Mouse (Mus musculus): Measurements from ENCODE around the gene Slc4a4. TPM values are rescaled to one million over a fixed set of nuclear protein-coding genes. Genes with fewer than 3 reads are reported as not detected.
"Not testable (repeated sequence)": the region's sequence is repeated elsewhere in the genome, so short reads cannot be mapped to it uniquely, and the experiment has no call there.

Slc4a4 gene
- polyA plus RNA-seq, 1 experiment from 2014 or later: 2.2 TPM

GRCm38 (mm10) chr5:88973130-88973529, 86.5 kb downstream of the Slc4a4 start:
- DNase-seq (ENCODE audit: low spot score): no peak
- Histone ChIP-seq H3K9me3 (replicated peaks) (no peaks in the 10 kb centered on the region), H3K4me3 (no peak overlapping the region), H3K27ac (no peak overlapping the region), H3K27me3 (ENCODE audit: low read depth, poor library complexity, severe bottlenecking) (no peaks in the 10 kb centered on the region), H3K4me1 (peaks cover 10% of the 10 kb centered on the region; the same call in 1 of the 2 replicates), H3K36me3 (no peaks in the 10 kb centered on the region)
- 89% methylated on average over 1 of the region's 1 CpGs for WGBS

GRCm38 (mm10) chr5:88975694-88976093, 89.1 kb downstream of the Slc4a4 start:
- no peaks in the 10 kb centered on the region for H3K36me3 ChIP-seq
- DNase-seq (ENCODE audit: low spot score): no peak
- no peaks in the 10 kb centered on the region for H3K27me3 ChIP-seq (ENCODE audit: low read depth, poor library complexity, severe bottlenecking)
- no peaks in the 10 kb centered on the region for H3K9me3 ChIP-seq (replicated peaks)
- no peaks in the 10 kb centered on the region for H3K4me1 ChIP-seq
- no peak overlapping the region for H3K4me3 ChIP-seq
- no peak overlapping the region for H3K27ac ChIP-seq

GRCm38 (mm10) chr5:88976428-88976827, 89.8 kb downstream of the Slc4a4 start:
- Histone ChIP-seq H3K4me1 (peaks cover 5% of the 10 kb centered on the region), H3K27me3 (ENCODE audit: low read depth, poor library complexity, severe bottlenecking) (no peaks in the 10 kb centered on the region), H3K4me3 (no peak overlapping the region), H3K27ac (no peak overlapping the region), H3K36me3 (no peaks in the 10 kb centered on the region), H3K9me3 (replicated peaks) (no peaks in the 10 kb centered on the region)
- DNase-seq (ENCODE audit: low spot score): no peak
- WGBS: 77% methylated on average over 3 of the region's 3 CpGs

- H3K4me3 ChIP-seq: no peak overlapping the region
- H3K27ac ChIP-seq: no peak overlapping the region
- H3K27me3 ChIP-seq (ENCODE audit: low read depth, poor library complexity, severe bottlenecking): no peaks in the 10 kb centered on the region
- peaks cover 11% of the 10 kb centered on the region for H3K4me1 ChIP-seq
- DNase-seq (ENCODE audit: low spot score): no peak
- 96% methylated on average over 4 of the region's 4 CpGs for WGBS
- H3K36me3 ChIP-seq: no peaks in the 10 kb centered on the region
- H3K9me3 ChIP-seq (replicated peaks): no peaks in the 10 kb centered on the region
Measured at GRCm38 (mm10) chr5:88980740-88981139, 94.1 kb downstream of the Slc4a4 start.

- Histone ChIP-seq H3K27ac (no peak overlapping the region), H3K4me3 (no peak overlapping the region), H3K27me3 (ENCODE audit: low read depth, poor library complexity, severe bottlenecking) (no peaks in the 10 kb centered on the region), H3K36me3 (no peaks in the 10 kb centered on the region), H3K4me1 (peaks cover 11% of the 10 kb centered on the region), H3K9me3 (replicated peaks) (no peaks in the 10 kb centered on the region)
- WGBS: 56% methylated on average over 8 of the region's 8 CpGs
- DNase-seq (ENCODE audit: low spot score): no peak
Measured at GRCm38 (mm10) chr5:88981243-88982014, 94.8 kb downstream of the Slc4a4 start.

GRCm38 (mm10) chr5:88982040-88982736, 95.6 kb downstream of the Slc4a4 start:
- Histone ChIP-seq H3K4me1 (peaks cover 11% of the 10 kb centered on the region), H3K27ac (no peak overlapping the region), H3K9me3 (replicated peaks) (no peaks in the 10 kb centered on the region), H3K36me3 (no peaks in the 10 kb centered on the region), H3K27me3 (ENCODE audit: low read depth, poor library complexity, severe bottlenecking) (no peaks in the 10 kb centered on the region), H3K4me3 (no peak overlapping the region)
- no peak for DNase-seq (ENCODE audit: low spot score)
- WGBS: 76% methylated on average over 3 of the region's 3 CpGs

- H3K27me3 ChIP-seq (ENCODE audit: low read depth, poor library complexity, severe bottlenecking): no peaks in the 10 kb centered on the region
- no peaks in the 10 kb centered on the region for H3K36me3 ChIP-seq
- H3K4me1 ChIP-seq: peaks cover 11% of the 10 kb centered on the region
- DNase-seq (ENCODE audit: low spot score): no peak
- no peak overlapping the region for H3K4me3 ChIP-seq
- no peaks in the 10 kb centered on the region for H3K9me3 ChIP-seq (replicated peaks)
- H3K27ac ChIP-seq: no peak overlapping the region
- 96% methylated on average over 2 of the region's 2 CpGs for WGBS
Measured at GRCm38 (mm10) chr5:88983170-88983569, 96.6 kb downstream of the Slc4a4 start.

GRCm38 (mm10) chr5:88983652-88984051, 97.0 kb downstream of the Slc4a4 start:
- H3K9me3 ChIP-seq (replicated peaks): no peaks in the 10 kb centered on the region
- 64% methylated on average over 7 of the region's 7 CpGs for WGBS
- DNase-seq (ENCODE audit: low spot score): no peak
- no peaks in the 10 kb centered on the region for H3K36me3 ChIP-seq
- peaks cover 11% of the 10 kb centered on the region for H3K4me1 ChIP-seq
- no peak overlapping the region for H3K4me3 ChIP-seq
- H3K27ac ChIP-seq: no peak overlapping the region
- H3K27me3 ChIP-seq (ENCODE audit: low read depth, poor library complexity, severe bottlenecking): no peaks in the 10 kb centered on the region

- Histone ChIP-seq H3K9me3 (replicated peaks) (no peaks in the 10 kb centered on the region), H3K36me3 (no peaks in the 10 kb centered on the region)
Measured at GRCm38 (mm10) chr5:88989018-88989417, 102.4 kb downstream of the Slc4a4 start.

GRCm38 (mm10) chr5:88990196-88990747, 103.7 kb downstream of the Slc4a4 start:
- no peaks in the 10 kb centered on the region for H3K27me3 ChIP-seq (ENCODE audit: low read depth, poor library complexity, severe bottlenecking)
- no peak overlapping the region for H3K4me3 ChIP-seq
- H3K4me1 ChIP-seq: no peaks in the 10 kb centered on the region
- WGBS: 87% methylated on average over 9 of the region's 9 CpGs
- H3K27ac ChIP-seq: no peak overlapping the region
- DNase-seq (ENCODE audit: low spot score): no peak
- H3K36me3 ChIP-seq: no peaks in the 10 kb centered on the region
- no peaks in the 10 kb centered on the region for H3K9me3 ChIP-seq (replicated peaks)

More at GRCm38 (mm10) chr5:88989018-88989417, 102.4 kb downstream of the Slc4a4 start:
- no peak for DNase-seq (ENCODE audit: low spot score)
- no peaks in the 10 kb centered on the region for H3K4me1 ChIP-seq
- no peak overlapping the region for H3K4me3 ChIP-seq
- H3K27ac ChIP-seq: no peak overlapping the region
- no peaks in the 10 kb centered on the region for H3K27me3 ChIP-seq (ENCODE audit: low read depth, poor library complexity, severe bottlenecking)

- not testable (repeated sequence) for H3K4me1 ChIP-seq; H3K36me3 ChIP-seq; H3K9me3 ChIP-seq (replicated peaks); H3K27me3 ChIP-seq (ENCODE audit: low read depth, poor library complexity, severe bottlenecking); H3K4me3 ChIP-seq; DNase-seq (ENCODE audit: low spot score); H3K27ac ChIP-seq
- WGBS: 90% methylated on average over 2 of the region's 2 CpGs
Measured at GRCm38 (mm10) chr5:88991309-88991708, 104.7 kb downstream of the Slc4a4 start.

- no peak overlapping the region for H3K4me3 ChIP-seq
- DNase-seq (ENCODE audit: low spot score): no peak
- H3K27ac ChIP-seq: no peak overlapping the region
- 93% methylated on average over 5 of the region's 5 CpGs for WGBS
- no peaks in the 10 kb centered on the region for H3K27me3 ChIP-seq (ENCODE audit: low read depth, poor library complexity, severe bottlenecking)
- no peaks in the 10 kb centered on the region for H3K4me1 ChIP-seq
- no peaks in the 10 kb centered on the region for H3K36me3 ChIP-seq
- no peaks in the 10 kb centered on the region for H3K9me3 ChIP-seq (replicated peaks)
Measured at GRCm38 (mm10) chr5:88994533-88994932, 107.9 kb downstream of the Slc4a4 start.

- 97% methylated on average over 8 of the region's 8 CpGs for WGBS
- H3K4me1 ChIP-seq: no peaks in the 10 kb centered on the region
- H3K27me3 ChIP-seq (ENCODE audit: low read depth, poor library complexity, severe bottlenecking): no peaks in the 10 kb centered on the region
- no peaks in the 10 kb centered on the region for H3K9me3 ChIP-seq (replicated peaks)
- H3K27ac ChIP-seq: no peak overlapping the region
- no peak for DNase-seq (ENCODE audit: low spot score)
- peaks cover 2% of the 10 kb centered on the region; the same call in 1 of the 2 replicates for H3K36me3 ChIP-seq
- H3K4me3 ChIP-seq: no peak overlapping the region
Measured at GRCm38 (mm10) chr5:88996246-88996645, 109.6 kb downstream of the Slc4a4 start.
